Mouse (Mus musculus) liver, adult 2 months (tissue): ENCODE results near the gene Gbp3. TPM values are rescaled to one million over a fixed set of nuclear protein-coding genes. Genes with fewer than 3 reads are reported as not detected.
A peak's percentile ranks its signal among the peaks of the same experiment; 100 is the strongest.

Experiments used
- DNase-seq: peaks from one replicate; pipeline ENCODE4 v3.0.0-alpha.2; 2011; ENCODE audit warnings: low read depth, low spot score; ENCODE audit errors: extremely low read depth
- H3K27ac ChIP-seq: fragments of 200-500 bp; replicated peaks from 2 replicates; pipeline ENCODE4 v1.5.1; 2012; ENCODE audit warnings: low read depth, mild to moderate bottlenecking, control low read depth, inconsistent platforms, low read length; ENCODE audit not compliant: insufficient read depth
- H3K27me3 ChIP-seq: fragments of 200-500 bp; 2 replicates; pipeline ENCODE4 v1.6.1; 2012; ENCODE audit warnings: mild to moderate bottlenecking, moderate library complexity, low read length, inconsistent platforms; ENCODE audit not compliant: control insufficient read depth, insufficient read depth
- H3K36me3 ChIP-seq: fragments of 200-500 bp; 2 replicates; pipeline ENCODE4 v1.6.1; 2012; ENCODE audit warnings: low read length, inconsistent platforms; ENCODE audit not compliant: control insufficient read depth, insufficient read depth
- H3K4me1 ChIP-seq: fragments of 200-500 bp; 2 replicates; pipeline ENCODE4 v1.6.1; 2011; ENCODE audit warnings: low read length; ENCODE audit not compliant: control insufficient read depth, insufficient read depth
- H3K4me3 ChIP-seq: fragments of 200-500 bp; 2 replicates; pipeline ENCODE4 v1.5.1; 2011; ENCODE audit warnings: low read depth, mild to moderate bottlenecking, control low read depth, low read length, moderate library complexity; ENCODE audit not compliant: insufficient read depth
- H3K79me2 ChIP-seq: fragments of 200-500 bp; 2 replicates; pipeline ENCODE4 v1.6.1; 2012; ENCODE audit warnings: inconsistent platforms, mild to moderate bottlenecking, low read length, moderate library complexity; ENCODE audit not compliant: control insufficient read depth, insufficient read depth
- H3K9ac ChIP-seq: fragments of 200-500 bp; 2 replicates; pipeline ENCODE4 v1.6.1; 2012; ENCODE audit warnings: low read depth, mild to moderate bottlenecking, control low read depth, inconsistent platforms, low read length
- CTCF ChIP-seq: fragments of 200-500 bp; IDR thresholded peaks from 2 replicates; pipeline ENCODE4 v1.5.1; 2011; ENCODE audit warnings: low read depth, low read length, control low read depth
- POLR2A ChIP-seq: fragments of 200-500 bp; IDR thresholded peaks from 2 replicates; pipeline ENCODE4 v1.6.1; 2011; ENCODE audit warnings: low read length, control low read depth; ENCODE audit not compliant: insufficient read depth; ENCODE audit errors: extremely low read depth
- WGBS: fragments of 180-500 bp; shearing (Covaris S2); methylation state at CpG from one replicate; pipeline ENCODE4 v1.1.7; 2018; 5-methylcytosine and 5-hydroxymethylcytosine counted together
- polyA plus RNA-seq: library from polyadenylated mRNA; depleted of rRNA; stranded (reverse); fragments of >200 nt; gene quantifications from 2 replicates; pipeline ENCODE4 v1.2.3, GENCODE M21; 2012
- total RNA-seq: library from RNA; depleted of rRNA; stranded (reverse); fragments of >200 nt; gene quantifications from 2 replicates; pipeline ENCODE4 v1.2.3, GENCODE M21; 2014

The Gbp3 gene
- total and polyA plus RNA-seq, 2 experiments: 15.1 to 29.4 TPM

GRCm38 (mm10) chr3:142590431-142591067 lies 30.7 kb downstream of the Gbp3 start:
- no peak overlapping the region for H3K4me3 ChIP-seq
- no peak overlapping the region for H3K9ac ChIP-seq
- no peaks in the 10 kb centered on the region for H3K36me3 ChIP-seq
- H3K4me1 ChIP-seq: no peaks in the 10 kb centered on the region; the same call in 1 of the 2 replicates
- no peak overlapping the region; the same call in 1 of the 2 replicates for H3K27ac ChIP-seq
- H3K79me2 ChIP-seq: no peaks in the 10 kb centered on the region
- TF ChIP-seq CTCF (no peak), POLR2A (no peak)
- 0 out of 2 replicates have a peak, but pooled peaks cover 2% of the 10 kb centered on the region for H3K27me3 ChIP-seq
- 80% methylated on average over 4 of the region's 4 CpGs for WGBS
- peak; percentile 39 for DNase-seq

GRCm38 (mm10) chr3:142594547-142594946 lies 34.7 kb downstream of the Gbp3 start, which contains the start of gene Gbp2b:
TSS of gene Gbp2b (plus strand) at chr3:142594847.
- TF ChIP-seq CTCF: no peak
- no peak for TF ChIP-seq POLR2A

GRCm38 (mm10) chr3:142597923-142598322 lies 38.1 kb downstream of the Gbp3 start:
- Histone ChIP-seq H3K79me2 (no peaks in the 10 kb centered on the region), H3K27me3 (no peaks in the 10 kb centered on the region), H3K9ac (no peak overlapping the region), H3K36me3 (no peaks in the 10 kb centered on the region), H3K4me3 (no peak overlapping the region), H3K4me1 (no peaks in the 10 kb centered on the region; the same call in 1 of the 2 replicates), H3K27ac (no peak overlapping the region)
- TF ChIP-seq POLR2A (no peak), CTCF (no peak)
- no peak for DNase-seq
- 61% methylated on average over 3 of the region's 3 CpGs for WGBS

More at GRCm38 (mm10) chr3:142594547-142594946, 34.7 kb downstream of the Gbp3 start, which contains the start of gene Gbp2b:
- no peak within 1 kb of the TSS for H3K27ac ChIP-seq
- H3K9ac ChIP-seq: no peak within 1 kb of the TSS
- no peak within 1 kb of the TSS for H3K4me3 ChIP-seq
- 0 out of 2 replicates have a peak, but pooled peaks cover 2% of the 10 kb centered on the region for H3K27me3 ChIP-seq
- H3K4me1 ChIP-seq: no peaks in the 10 kb centered on the region; the same call in 1 of the 2 replicates
- H3K79me2 ChIP-seq: no peaks in the 10 kb centered on the region
- DNase-seq: peak; percentile 8
- no peaks in the 10 kb centered on the region for H3K36me3 ChIP-seq
- 81% methylated on average over 1 of the region's 1 CpGs for WGBS

GRCm38 (mm10) chr3:142601675-142602074 lies 41.8 kb downstream of the Gbp3 start:
- no peak overlapping the region for H3K27ac ChIP-seq
- H3K27me3 ChIP-seq: no peaks in the 10 kb centered on the region
- no peak for DNase-seq
- no peaks in the 10 kb centered on the region for H3K36me3 ChIP-seq
- H3K4me1 ChIP-seq: no peaks in the 10 kb centered on the region; the same call in 1 of the 2 replicates
- H3K4me3 ChIP-seq: no peak overlapping the region
- TF ChIP-seq POLR2A: no peak
- no peak for TF ChIP-seq CTCF
- no peaks in the 10 kb centered on the region for H3K79me2 ChIP-seq
- no peak overlapping the region for H3K9ac ChIP-seq

GRCm38 (mm10) chr3:142618658-142619057 lies 58.8 kb downstream of the Gbp3 start:
- TF ChIP-seq CTCF (no peak), POLR2A (no peak)
- 82% methylated on average over 3 of the region's 3 CpGs for WGBS
- no peak overlapping the region for H3K27ac ChIP-seq
- 0 out of 2 replicates have a peak, but pooled peaks cover 3% of the 10 kb centered on the region for H3K27me3 ChIP-seq
- no peak overlapping the region for H3K9ac ChIP-seq
- no peaks in the 10 kb centered on the region for H3K79me2 ChIP-seq
- no peak for DNase-seq
- H3K4me1 ChIP-seq: peaks cover 4% of the 10 kb centered on the region
- no peak overlapping the region for H3K4me3 ChIP-seq
- H3K36me3 ChIP-seq: no peaks in the 10 kb centered on the region

- peak; percentile 9 for DNase-seq
- Histone ChIP-seq H3K27ac (0 out of 2 replicates have a peak overlapping the region, but pooled peaks have one; percentile 1), H3K4me3 (no peak overlapping the region), H3K27me3 (0 out of 2 replicates have a peak, but pooled peaks cover 3% of the 10 kb centered on the region), H3K36me3 (no peaks in the 10 kb centered on the region), H3K79me2 (no peaks in the 10 kb centered on the region), H3K4me1 (peaks cover 4% of the 10 kb centered on the region), H3K9ac (no peak overlapping the region)
- WGBS: 56% methylated on average over 1 of the region's 1 CpGs
- no peak for TF ChIP-seq POLR2A
- TF ChIP-seq CTCF: no peak
Observed at GRCm38 (mm10) chr3:142619606-142620005, 59.8 kb downstream of the Gbp3 start.
